Mouse (Mus musculus): ENCODE measurements around the gene Grasp. TPM values are rescaled to one million over a fixed set of nuclear protein-coding genes. Genes with fewer than 3 reads are reported as not detected.

The Grasp gene
- total and polyA plus RNA-seq, 3 experiments, result 7.6 to 11.5 (median 10.9) TPM

DNA sequence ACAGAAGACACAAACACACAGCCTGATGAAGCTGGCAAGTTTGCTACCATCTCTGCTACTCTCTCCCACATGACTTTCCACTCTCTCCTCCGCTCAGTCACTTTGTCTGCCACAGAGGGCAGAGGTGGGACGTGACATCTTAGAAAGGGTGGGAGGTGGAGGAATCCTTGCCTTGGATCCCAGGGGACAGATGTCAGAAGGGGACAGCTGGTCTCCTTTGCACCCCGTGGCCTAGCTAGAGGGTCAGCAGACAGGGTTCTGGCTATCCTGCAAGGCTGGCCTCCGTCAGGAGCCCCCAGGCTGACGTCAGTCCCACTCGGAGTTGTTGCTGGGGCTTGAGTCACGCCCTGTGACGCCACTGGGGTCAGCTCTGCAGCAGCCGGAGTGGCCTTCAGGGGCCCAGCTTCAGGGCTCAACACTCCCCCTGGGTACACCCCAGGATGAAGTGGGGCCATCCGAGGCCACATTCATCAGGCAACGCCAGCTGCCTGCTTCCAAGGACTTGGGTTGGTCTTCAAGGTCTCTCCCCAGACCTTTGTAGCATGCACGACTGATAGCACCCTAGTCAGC, 55.5 kb downstream of the Grasp start:
- 66% methylated on average over 12 of the region's 12 CpGs for whole genome bisulfite sequencing
- 0 out of 2 replicates have a peak, but pooled peaks cover 2% of the 10 kb centered on the region for H3K79me2 ChIP-seq (replicated peaks; ENCODE audit: control insufficient read depth, insufficient read depth, low read length)
- TF ChIP-seq CTCF (IDR thresholded peaks at IDR 0.05), result no peak
- TF ChIP-seq EP300 (IDR thresholded peaks at IDR 0.05; ENCODE audit: insufficient read depth, low read depth, low read length), result no peak
- no peaks in the 10 kb centered on the region for H3K36me3 ChIP-seq (ENCODE audit: control insufficient read depth, insufficient read depth, low read length)
- no peak for DNase-seq
- H3K4me1 ChIP-seq (ENCODE audit: control insufficient read depth, insufficient read depth, low read length), result no peaks in the 10 kb centered on the region
- H3K9ac ChIP-seq (ENCODE audit: low read depth, low read length), result no peak overlapping the region
- intact Hi-C loops (cut with DNase I), result no loop called here
- no peak overlapping the region for H3K4me3 ChIP-seq
- H3K27ac ChIP-seq, result no peak overlapping the region
- no peaks in the 10 kb centered on the region for H3K27me3 ChIP-seq (ENCODE audit: control insufficient read depth, insufficient read depth, low read length)

Small RNA genes lying within 50 kb of the gene (microRNA-seq; reads per million reads assigned to microRNA genes)
- gene Mir6962, result 0 reads per million in 2 experiments

Other genes with a start within 250 kb of the Grasp start
- not detected for gene Gm47841, start 176.8 kb upstream of the Grasp start, total RNA-seq (2021)
- gene Gm47841, start 176.8 kb upstream of the Grasp start, polyA plus RNA-seq (2012; rRNA removed), result not detected in 2 replicates
- gene Fignl2, start 145.6 kb upstream of the Grasp start, total RNA-seq (2021), result 1 to 10 TPM in 1 of 2 experiments, under 1 TPM in 1; 0.86 to 1.3 TPM
- gene Fignl2, start 145.6 kb upstream of the Grasp start, polyA plus RNA-seq (2012; rRNA removed), result 1.6 and 1.9 TPM in 2 replicates
- gene Ankrd33, start 108.4 kb upstream of the Grasp start, total RNA-seq (2021), result not detected
- gene Ankrd33, start 108.4 kb upstream of the Grasp start, polyA plus RNA-seq (2012; rRNA removed), result not detected in 2 replicates
- 10 to 100 TPM; 24.1 to 29.5 TPM for gene Acvrl1, start 95.7 kb upstream of the Grasp start, total RNA-seq (2021)
- 35.0 and 39.7 TPM in 2 replicates for gene Acvrl1, start 95.7 kb upstream of the Grasp start, polyA plus RNA-seq (2012; rRNA removed)
- gene Acvr1b, start 50.1 kb upstream of the Grasp start, total RNA-seq (2021), result 10 to 100 TPM in 1 of 2 experiments, 1 to 10 TPM in 1; 9.9 to 12.3 TPM
- 15.3 and 19.3 TPM in 2 replicates for gene Acvr1b, start 50.1 kb upstream of the Grasp start, polyA plus RNA-seq (2012; rRNA removed)
- gene Nr4a1, start 30.1 kb downstream of the Grasp start, total RNA-seq (2021), result 10 to 100 TPM; 12.1 to 45.3 TPM
- 17.0 and 23.8 TPM in 2 replicates for gene Nr4a1, start 30.1 kb downstream of the Grasp start, polyA plus RNA-seq (2012; rRNA removed)
- 10 to 100 TPM; 21.2 to 22.4 TPM for gene Atg101, start 60.1 kb downstream of the Grasp start, total RNA-seq (2021)
- gene Atg101, start 60.1 kb downstream of the Grasp start, polyA plus RNA-seq (2012; rRNA removed), result 26.4 and 29.3 TPM in 2 replicates
- gene 6030408B16Rik, start 69.0 kb downstream of the Grasp start, total RNA-seq (2021), result 1 to 10 TPM in 1 of 2 experiments, under 1 TPM in 1; 0.70 to 1.1 TPM
- gene 6030408B16Rik, start 69.0 kb downstream of the Grasp start, polyA plus RNA-seq (2012; rRNA removed), result 2.5 and 6.3 TPM in 2 replicates
- gene Krt80, start 146.0 kb downstream of the Grasp start, total RNA-seq (2021), result 1 to 10 TPM; 2.2 to 2.8 TPM
- gene Krt80, start 146.0 kb downstream of the Grasp start, polyA plus RNA-seq (2012; rRNA removed), result 2.0 and 3.2 TPM in 2 replicates
- gene Krt7, start 186.9 kb downstream of the Grasp start, total RNA-seq (2021), result 1 to 10 TPM; 2.5 to 3.1 TPM
- gene Krt7, start 186.9 kb downstream of the Grasp start, polyA plus RNA-seq (2012; rRNA removed), result 2.6 and 3.3 TPM in 2 replicates
- gene Krt87, start 214.6 kb downstream of the Grasp start, total RNA-seq (2021), result not detected
- gene Krt87, start 214.6 kb downstream of the Grasp start, polyA plus RNA-seq (2012; rRNA removed), result not detected in 2 replicates
- gene Krt88, start 223.6 kb downstream of the Grasp start, total RNA-seq (2021), result not detected
- not detected in 2 replicates for gene Krt88, start 223.6 kb downstream of the Grasp start, polyA plus RNA-seq (2012; rRNA removed)
- gene Krt81, start 239.6 kb downstream of the Grasp start, total RNA-seq (2021), result not detected
- gene Krt81, start 239.6 kb downstream of the Grasp start, polyA plus RNA-seq (2012; rRNA removed), result not detected in 2 replicates
- not detected for gene Krt86, start 249.3 kb downstream of the Grasp start, total RNA-seq (2021)
- 0.12 TPM in 1 of 2 replicates, not detected in the other for gene Krt86, start 249.3 kb downstream of the Grasp start, polyA plus RNA-seq (2012; rRNA removed)

All from heart, adult 2 months (tissue).